Mouse (Mus musculus) neural tube, embryonic 11.5 days (tissue): ENCODE data around the gene Scfd2. TPM values are rescaled to one million over a fixed set of nuclear protein-coding genes. Genes with fewer than 3 reads are reported as not detected.

Experiments
- ATAC-seq: fragments of 200-750 bp; cut with Nextera tagmentation; 2 replicates; pipeline ENCODE4 v1.8.0; 2017; ENCODE audit warnings: moderate number of reproducible peaks, mild to moderate bottlenecking, moderate TSS enrichment, moderate library complexity; ENCODE audit not compliant: insufficient read depth, low FRiP score, low TSS enrichment
- DNase-seq: peaks from one replicate; pipeline ENCODE4 v3.0.0-alpha.2; 2015; ENCODE audit warnings: low spot score
- H3K27ac ChIP-seq: fragments of 300-500 bp; sonication (generic); 2 replicates; pipeline ENCODE4 v1.5.1; 2014; ENCODE audit warnings: low read depth, mild to moderate bottlenecking, low read length
- H3K27me3 ChIP-seq: fragments of 300-500 bp; sonication (generic); 2 replicates; pipeline ENCODE4 v1.6.1; 2014; ENCODE audit warnings: mild to moderate bottlenecking, low read length, mixed read lengths; ENCODE audit not compliant: control insufficient read depth, insufficient read depth
- H3K36me3 ChIP-seq: fragments of 300-500 bp; sonication (generic); 2 replicates; pipeline ENCODE4 v1.6.1; 2014; ENCODE audit warnings: mild to moderate bottlenecking, low read length, moderate library complexity, mixed read lengths; ENCODE audit not compliant: control insufficient read depth, insufficient read depth
- H3K4me1 ChIP-seq: fragments of 300-500 bp; sonication (generic); 2 replicates; pipeline ENCODE4 v1.6.1; 2014; ENCODE audit warnings: low read length, mixed read lengths; ENCODE audit not compliant: control insufficient read depth, insufficient read depth
- H3K4me2 ChIP-seq: fragments of 300-500 bp; sonication (generic); 2 replicates; pipeline ENCODE4 v1.6.1; 2014; ENCODE audit warnings: low read depth, mild to moderate bottlenecking, moderate library complexity
- H3K4me3 ChIP-seq: fragments of 300-500 bp; sonication (generic); 2 replicates; pipeline ENCODE4 v1.5.1; 2014; ENCODE audit warnings: low read depth, low read length
- H3K9ac ChIP-seq: fragments of 300-500 bp; sonication (generic); 2 replicates; pipeline ENCODE4 v1.6.1; 2014; ENCODE audit warnings: mild to moderate bottlenecking, low read length
- H3K9me3 ChIP-seq: fragments of 300-500 bp; sonication (generic); 2 replicates; pipeline ENCODE4 v1.6.1; 2016; ENCODE audit warnings: low read length; ENCODE audit not compliant: control insufficient read depth
- WGBS: fragments of 180-500 bp; shearing (Covaris S2); extraction: QIAGEN DNeasy Blood & Tissue Kit; methylation state at CpG from one replicate; pipeline ENCODE4 v1.1.7; 2014; 5-methylcytosine and 5-hydroxymethylcytosine counted together
- polyA plus RNA-seq: library from polyadenylated mRNA; unstranded; fragments of >200 nt; fragmentation: Nextera tagmentation; extraction: Ambion mirVana; gene quantifications from 2 replicates; pipeline ENCODE4 v1.2.1, GENCODE M21; 2014

Gene Scfd2
- polyA plus RNA-seq, 1 experiment from 2014 or later = 14.7 TPM

- no peaks in the 10 kb centered on the region for H3K4me1 ChIP-seq
- no peaks in the 10 kb centered on the region for H3K27me3 ChIP-seq
- H3K36me3 ChIP-seq = no peaks in the 10 kb centered on the region
- ATAC-seq (no peak), DNase-seq (no peak)
- H3K27ac ChIP-seq = no peak overlapping the region
- H3K4me3 ChIP-seq = no peak overlapping the region
- no peak overlapping the region for H3K9ac ChIP-seq
- H3K4me2 ChIP-seq = no peak overlapping the region
- no peaks in the 10 kb centered on the region for H3K9me3 ChIP-seq
- WGBS = 64% methylated on average over 6 of the region's 6 CpGs
Observed at GRCm38 (mm10) chr5:74265151-74265550, 266.4 kb downstream of the Scfd2 start.

GRCm38 (mm10) chr5:74264541-74264940, 267.0 kb downstream of the Scfd2 start:
- 86% methylated on average over 4 of the region's 4 CpGs for WGBS
- H3K27me3 ChIP-seq = no peaks in the 10 kb centered on the region
- ATAC-seq = no peak
- H3K4me2 ChIP-seq = no peak overlapping the region
- DNase-seq = no peak
- no peaks in the 10 kb centered on the region for H3K9me3 ChIP-seq
- no peak overlapping the region for H3K27ac ChIP-seq
- H3K4me1 ChIP-seq = no peaks in the 10 kb centered on the region
- H3K36me3 ChIP-seq = no peaks in the 10 kb centered on the region
- no peak overlapping the region for H3K4me3 ChIP-seq
- no peak overlapping the region for H3K9ac ChIP-seq

GRCm38 (mm10) chr5:74261016-74261415, 270.5 kb downstream of the Scfd2 start:
- no peak for DNase-seq

GRCm38 (mm10) chr5:74260378-74260809, 271.2 kb downstream of the Scfd2 start:
- H3K36me3 ChIP-seq = no peaks in the 10 kb centered on the region
- no peak overlapping the region for H3K9ac ChIP-seq
- H3K27me3 ChIP-seq = no peaks in the 10 kb centered on the region
- ATAC-seq = no peak
- no peak overlapping the region for H3K27ac ChIP-seq
- WGBS = 45% methylated on average over 9 of the region's 9 CpGs
- no peaks in the 10 kb centered on the region for H3K9me3 ChIP-seq
- DNase-seq = no peak
- no peak overlapping the region for H3K4me2 ChIP-seq
- H3K4me1 ChIP-seq = no peaks in the 10 kb centered on the region
- H3K4me3 ChIP-seq = no peak overlapping the region

More at GRCm38 (mm10) chr5:74261016-74261415, 270.5 kb downstream of the Scfd2 start:
- Histone ChIP-seq H3K4me1 (no peaks in the 10 kb centered on the region), H3K36me3 (no peaks in the 10 kb centered on the region), H3K4me2 (no peak overlapping the region), H3K4me3 (no peak overlapping the region), H3K27ac (no peak overlapping the region), H3K27me3 (no peaks in the 10 kb centered on the region), H3K9me3 (no peaks in the 10 kb centered on the region), H3K9ac (no peak overlapping the region)
- 44% methylated on average over 6 of the region's 6 CpGs for WGBS
- ATAC-seq = no peak

GRCm38 (mm10) chr5:74256705-74257104, 274.9 kb downstream of the Scfd2 start:
- Histone ChIP-seq H3K27me3 (no peaks in the 10 kb centered on the region), H3K36me3 (no peaks in the 10 kb centered on the region), H3K4me2 (no peak overlapping the region), H3K27ac (0 out of 2 replicates have a peak overlapping the region, but pooled peaks have one; percentile 4), H3K9ac (no peak overlapping the region), H3K4me3 (no peak overlapping the region), H3K4me1 (0 out of 2 replicates have a peak, but pooled peaks cover 6% of the 10 kb centered on the region), H3K9me3 (no peaks in the 10 kb centered on the region)
- ATAC-seq (no peak), DNase-seq (no peak)
- 79% methylated on average over 4 of the region's 4 CpGs for WGBS

- ATAC-seq (no peak), DNase-seq (no peak)
- Histone ChIP-seq H3K4me1 (0 out of 2 replicates have a peak, but pooled peaks cover 6% of the 10 kb centered on the region), H3K4me3 (no peak overlapping the region), H3K27me3 (no peaks in the 10 kb centered on the region), H3K9me3 (no peaks in the 10 kb centered on the region), H3K9ac (no peak overlapping the region), H3K4me2 (no peak overlapping the region), H3K27ac (no peak overlapping the region), H3K36me3 (no peaks in the 10 kb centered on the region)
- 64% methylated on average over 1 of the region's 1 CpGs for WGBS
Observed at GRCm38 (mm10) chr5:74254996-74255395, 276.6 kb downstream of the Scfd2 start.

GRCm38 (mm10) chr5:74253724-74254328, 277.7 kb downstream of the Scfd2 start:
- no peak overlapping the region for H3K9ac ChIP-seq
- DNase-seq (no peak), ATAC-seq (no peak)
- no peak overlapping the region for H3K27ac ChIP-seq
- H3K27me3 ChIP-seq = no peaks in the 10 kb centered on the region
- H3K4me2 ChIP-seq = no peak overlapping the region
- 60% methylated on average over 7 of the region's 7 CpGs for WGBS
- H3K9me3 ChIP-seq = no peaks in the 10 kb centered on the region
- H3K4me3 ChIP-seq = no peak overlapping the region
- no peaks in the 10 kb centered on the region for H3K36me3 ChIP-seq
- H3K4me1 ChIP-seq = 0 out of 2 replicates have a peak, but pooled peaks cover 6% of the 10 kb centered on the region

GRCm38 (mm10) chr5:74252672-74253286, 278.8 kb downstream of the Scfd2 start:
- H3K9ac ChIP-seq = no peak overlapping the region; the same call in 1 of the 2 replicates
- WGBS = 82% methylated on average over 6 of the region's 6 CpGs
- H3K4me3 ChIP-seq = no peak overlapping the region
- 0 out of 2 replicates have a peak, but pooled peaks cover 6% of the 10 kb centered on the region for H3K4me1 ChIP-seq
- H3K36me3 ChIP-seq = no peaks in the 10 kb centered on the region
- DNase-seq = no peak
- H3K4me2 ChIP-seq = no peak overlapping the region
- ATAC-seq = no peak
- no peak overlapping the region for H3K27ac ChIP-seq
- no peaks in the 10 kb centered on the region for H3K9me3 ChIP-seq
- H3K27me3 ChIP-seq = no peaks in the 10 kb centered on the region

GRCm38 (mm10) chr5:74250947-74251346, 280.6 kb downstream of the Scfd2 start:
- Histone ChIP-seq H3K9ac (no peak overlapping the region), H3K9me3 (no peaks in the 10 kb centered on the region), H3K27ac (no peak overlapping the region), H3K27me3 (no peaks in the 10 kb centered on the region), H3K4me1 (peaks cover 17% of the 10 kb centered on the region; the same call in 1 of the 2 replicates), H3K36me3 (no peaks in the 10 kb centered on the region), H3K4me2 (no peak overlapping the region), H3K4me3 (no peak overlapping the region)
- WGBS = 67% methylated on average over 2 of the region's 2 CpGs
- ATAC-seq (no peak), DNase-seq (no peak)
